In genomic region chr5:132876336-132876840, GRCm38 (mm10) we compare ENCODE assay signal across 15 mouse cellular contexts.
DNase-seq lines count a peak whose midpoint lies in the region; ATAC-seq and TF ChIP-seq lines count a peak whose summit lies in the region.
"Had no signal": no experiment of that assay in that cellular context is flagged by ENCODE, and none has a peak within 500 bp of the region (broad histone marks: within the 10 kb centered on the region; RNA-seq: fewer than 3 reads in every experiment).

No protein-coding gene starts in this region.

- intact Hi-C loops in left cerebral cortex, postnatal 4 days (cut with DNase I): no loop called here

- no peak overlapping the region for H3K27ac ChIP-seq in forebrain, embryonic 11.5 days (ENCODE audit: low read depth, low read length)
- H3K27ac ChIP-seq in forebrain, embryonic 14.5 days (ENCODE audit: low read depth, low read length): no peak overlapping the region
- no peak overlapping the region for H3K27ac ChIP-seq in neural tube, embryonic 11.5 days (ENCODE audit: low read depth, low read length)
- 0 out of 2 replicates have a peak overlapping the region, but pooled peaks have one; percentile 22 for H3K27ac ChIP-seq in hindbrain, embryonic 15.5 days (replicated peaks)
- H3K27ac ChIP-seq in layer of hippocampus, adult 2 months: no peak overlapping the region
- H3K27ac ChIP-seq: liver, embryonic 13.5 days; neural tube, embryonic 12.5 days; stomach, postnatal 0 days had no signal

- 0 out of 2 replicates have a peak, but pooled peaks cover 2% of the 10 kb centered on the region for H3K4me1 ChIP-seq in forebrain, embryonic 11.5 days (replicated peaks; ENCODE audit: control insufficient read depth, insufficient read depth, low read length)
- H3K4me1 ChIP-seq in forebrain, embryonic 14.5 days (ENCODE audit: control insufficient read depth, insufficient read depth, low read length): no peaks in the 10 kb centered on the region
- H3K4me1 ChIP-seq in neural tube, embryonic 11.5 days (ENCODE audit: control insufficient read depth, insufficient read depth, low read length): no peaks in the 10 kb centered on the region
- H3K4me1 ChIP-seq in hindbrain, embryonic 15.5 days (replicated peaks): peaks cover 8% of the 10 kb centered on the region
- H3K4me1 ChIP-seq: liver, embryonic 13.5 days; neural tube, embryonic 12.5 days had no signal

- H3K4me3 ChIP-seq in forebrain, embryonic 11.5 days (ENCODE audit: low read depth, low read length): no peak overlapping the region
- no peak overlapping the region for H3K4me3 ChIP-seq in forebrain, embryonic 14.5 days (ENCODE audit: low read depth, low read length)
- no peak overlapping the region for H3K4me3 ChIP-seq in neural tube, embryonic 11.5 days (ENCODE audit: low read depth, low read length)
- no peak overlapping the region for H3K4me3 ChIP-seq in hindbrain, embryonic 15.5 days
- no peak overlapping the region for H3K4me3 ChIP-seq in layer of hippocampus, adult 2 months
- H3K4me3 ChIP-seq: liver, embryonic 13.5 days; neural tube, embryonic 12.5 days had no signal

- no peaks in the 10 kb centered on the region for H3K36me3 ChIP-seq in forebrain, embryonic 11.5 days (ENCODE audit: control insufficient read depth, insufficient read depth, low read length)
- H3K36me3 ChIP-seq in forebrain, embryonic 14.5 days (ENCODE audit: control insufficient read depth, insufficient read depth, low read length): no peaks in the 10 kb centered on the region
- no peaks in the 10 kb centered on the region for H3K36me3 ChIP-seq in neural tube, embryonic 11.5 days (ENCODE audit: control insufficient read depth, insufficient read depth, low read length)
- H3K36me3 ChIP-seq in hindbrain, embryonic 15.5 days: no peaks in the 10 kb centered on the region
- H3K36me3 ChIP-seq: liver, embryonic 13.5 days; neural tube, embryonic 12.5 days had no signal

- H3K9ac ChIP-seq in forebrain, embryonic 11.5 days (ENCODE audit: low read length): no peak overlapping the region
- no peak overlapping the region for H3K9ac ChIP-seq in forebrain, embryonic 14.5 days (ENCODE audit: low read length)
- no peak overlapping the region for H3K9ac ChIP-seq in neural tube, embryonic 11.5 days (ENCODE audit: low read length)
- H3K9ac ChIP-seq in hindbrain, embryonic 15.5 days: no peak overlapping the region
- H3K9ac ChIP-seq: liver, embryonic 13.5 days; neural tube, embryonic 12.5 days had no signal

- H3K27me3 ChIP-seq in forebrain, embryonic 11.5 days (ENCODE audit: control insufficient read depth, insufficient read depth, low read length): no peaks in the 10 kb centered on the region
- no peaks in the 10 kb centered on the region for H3K27me3 ChIP-seq in forebrain, embryonic 14.5 days (replicated peaks; ENCODE audit: control insufficient read depth, insufficient read depth, low read length)
- H3K27me3 ChIP-seq in neural tube, embryonic 11.5 days (ENCODE audit: control insufficient read depth, insufficient read depth, low read length): no peaks in the 10 kb centered on the region
- no peaks in the 10 kb centered on the region for H3K27me3 ChIP-seq in hindbrain, embryonic 15.5 days
- H3K27me3 ChIP-seq: liver, embryonic 13.5 days; neural tube, embryonic 12.5 days had no signal

- H3K4me2 ChIP-seq in forebrain, embryonic 11.5 days (ENCODE audit: low read depth, low read length, severe bottlenecking): no peak overlapping the region
- H3K4me2 ChIP-seq in forebrain, embryonic 14.5 days (ENCODE audit: low read length): no peak overlapping the region
- H3K4me2 ChIP-seq in neural tube, embryonic 11.5 days (ENCODE audit: low read depth): no peak overlapping the region
- H3K4me2 ChIP-seq in hindbrain, embryonic 15.5 days: no peak overlapping the region
- H3K4me2 ChIP-seq: liver, embryonic 13.5 days; neural tube, embryonic 12.5 days had no signal

- no peak for ATAC-seq in forebrain, embryonic 11.5 days (replicated peaks; ENCODE audit: low FRiP score)
- no peak for ATAC-seq in forebrain, embryonic 14.5 days
- no peak for ATAC-seq in neural tube, embryonic 11.5 days (ENCODE audit: insufficient read depth, low FRiP score, low TSS enrichment)
- no peak for ATAC-seq in hindbrain, embryonic 15.5 days (ENCODE audit: low FRiP score, low read depth)

- no peaks in the 10 kb centered on the region for H3K9me3 ChIP-seq in forebrain, embryonic 11.5 days (ENCODE audit: control insufficient read depth, low read length)
- H3K9me3 ChIP-seq in forebrain, embryonic 14.5 days (replicated peaks; ENCODE audit: control insufficient read depth, low read length): no peaks in the 10 kb centered on the region
- H3K9me3 ChIP-seq in neural tube, embryonic 11.5 days (ENCODE audit: control insufficient read depth, low read length): no peaks in the 10 kb centered on the region
- no peaks in the 10 kb centered on the region for H3K9me3 ChIP-seq in hindbrain, embryonic 15.5 days
- H3K9me3 ChIP-seq: neural tube, embryonic 12.5 days had no signal

- DNase-seq in forebrain, embryonic 11.5 days (ENCODE audit: low spot score): peak; percentile 53
- no peak for DNase-seq in forebrain, embryonic 14.5 days (ENCODE audit: low spot score)
- DNase-seq in neural tube, embryonic 11.5 days (ENCODE audit: low spot score): peak; percentile 20
- no peak for DNase-seq in neural tube, embryonic 10.5 days (ENCODE audit: extremely low spot score, low spot score)
- no peak for DNase-seq in adrenal gland, adult 18-20 months (ENCODE audit: low spot score in 2 of 2)
- no peak for DNase-seq in layer of hippocampus, adult 2 months (ENCODE audit: low spot score in 2 of 2)
- DNase-seq in left cerebral cortex, postnatal 4 days: no peak
- DNase-seq: cerebellum, adult 2 months; kidney, adult 8-10 months; liver, embryonic 13.5 days; right cerebral cortex, adult 18-20 months; thymus, postnatal 36 days had no signal

- 16% methylated on average over 6 of the region's 6 CpGs for WGBS in forebrain, embryonic 11.5 days
- 27% methylated on average over 6 of the region's 6 CpGs for WGBS in forebrain, embryonic 14.5 days
- WGBS in neural tube, embryonic 11.5 days: 31% methylated on average over 6 of the region's 6 CpGs
- 33% methylated on average over 6 of the region's 6 CpGs for WGBS in hindbrain, embryonic 15.5 days

- no peak for TF ChIP-seq CTCF in layer of hippocampus, adult 2 months (conservative IDR thresholded peaks at IDR 0.05)

Comparison
In these comparisons a context has a peak if more than half of its experiments do, and no peak if none do; other contexts are left out.
1. DNase-seq: peak in forebrain, embryonic 11.5 days (single experiment) and neural tube, embryonic 11.5 days (single experiment); none in forebrain, embryonic 14.5 days (single experiment), neural tube, embryonic 10.5 days (single experiment), adrenal gland, adult 18-20 months (0 of 2), layer of hippocampus, adult 2 months (0 of 2) and left cerebral cortex, postnatal 4 days (single experiment).